Mouse (Mus musculus) hindbrain, embryonic 14.5 days (tissue): ENCODE results near the gene Rab5a. TPM values are rescaled to one million over a fixed set of nuclear protein-coding genes. Genes with fewer than 3 reads are reported as not detected.

ENCODE experiments used
- ATAC-seq: fragments of 200-750 bp; cut with Nextera tagmentation; 2 replicates; pipeline ENCODE4 v1.8.0; 2017; ENCODE audit warnings: moderate number of reproducible peaks, mild to moderate bottlenecking, moderate TSS enrichment, moderate library complexity; ENCODE audit not compliant: low FRiP score
- DNase-seq: peaks from one replicate; pipeline ENCODE4 v3.0.0-alpha.2; 2015; ENCODE audit warnings: low spot score
- H3K27ac ChIP-seq: fragments of 300-500 bp; sonication (generic); 2 replicates; pipeline ENCODE4 v1.5.1; 2014; ENCODE audit warnings: mild to moderate bottlenecking, moderate library complexity
- H3K27me3 ChIP-seq: fragments of 300-500 bp; sonication (generic); 2 replicates; pipeline ENCODE4 v1.6.1; 2014; ENCODE audit warnings: mild to moderate bottlenecking, low read length, mixed read lengths; ENCODE audit not compliant: control insufficient read depth, insufficient read depth
- H3K36me3 ChIP-seq: fragments of 300-500 bp; sonication (generic); replicated peaks from 2 replicates; pipeline ENCODE4 v1.6.1; 2014; ENCODE audit not compliant: control insufficient read depth, insufficient read depth
- H3K4me1 ChIP-seq: fragments of 300-500 bp; sonication (generic); replicated peaks from 2 replicates; pipeline ENCODE4 v1.6.1; 2014; ENCODE audit warnings: antibody characterized with exemption, low read length, mixed read lengths; ENCODE audit not compliant: control insufficient read depth, insufficient read depth
- H3K4me2 ChIP-seq: fragments of 300-500 bp; sonication (generic); replicated peaks from 2 replicates; pipeline ENCODE4 v1.6.1; 2014; ENCODE audit warnings: mild to moderate bottlenecking, moderate library complexity
- H3K4me3 ChIP-seq: fragments of 300-500 bp; sonication (generic); replicated peaks from 2 replicates; pipeline ENCODE4 v1.5.1; 2014; ENCODE audit warnings: mild to moderate bottlenecking, low read length
- H3K9ac ChIP-seq: fragments of 300-500 bp; sonication (generic); 2 replicates; pipeline ENCODE4 v1.6.1; 2014
- H3K9me3 ChIP-seq: fragments of 300-500 bp; sonication (generic); 2 replicates; pipeline ENCODE4 v1.6.1; 2016; ENCODE audit warnings: low read length; ENCODE audit not compliant: control insufficient read depth
- WGBS: fragments of 180-500 bp; shearing (Covaris S2); extraction: QIAGEN DNeasy Blood & Tissue Kit; methylation state at CpG from one replicate; pipeline ENCODE4 v1.1.7; 2014; 5-methylcytosine and 5-hydroxymethylcytosine counted together
- polyA plus RNA-seq: library from polyadenylated mRNA; unstranded; fragments of >200 nt; fragmentation: Nextera tagmentation; extraction: Ambion mirVana; gene quantifications from 2 replicates; pipeline ENCODE4 v1.2.1, GENCODE M21; 2014

Gene Rab5a
- polyA plus RNA-seq, 1 experiment from 2014 or later = 122 TPM

DNA sequence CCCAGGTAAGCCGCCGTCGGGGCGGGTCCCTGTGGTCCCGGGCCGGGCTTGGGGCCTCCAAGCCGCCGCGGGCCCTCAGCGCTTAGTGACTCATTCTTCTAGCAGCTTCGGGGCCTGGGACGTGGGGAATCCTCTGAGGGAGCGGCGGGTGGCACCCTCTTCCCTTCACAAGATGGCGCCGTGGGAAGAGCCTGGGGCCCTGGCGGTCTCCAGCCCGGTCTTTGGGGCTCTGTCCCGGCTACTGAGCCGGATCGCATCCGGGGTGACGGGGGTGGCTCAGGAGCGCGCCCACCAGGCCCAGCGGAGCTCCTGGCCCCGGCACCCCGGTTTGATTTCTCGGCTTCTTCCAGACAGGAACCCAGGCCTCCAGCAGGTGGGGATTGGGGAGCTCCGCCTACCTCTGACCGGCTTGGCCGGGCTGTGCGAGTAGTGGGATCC lies 589 bp downstream of the Rab5a start:
- Histone ChIP-seq H3K4me1 (peaks cover 27% of the 10 kb centered on the region), H3K4me2 (peak overlapping the region; percentile 85), H3K27ac (peak overlapping the region; percentile 99), H3K4me3 (peak overlapping the region; percentile 98), H3K36me3 (peaks cover 10% of the 10 kb centered on the region), H3K9ac (peak overlapping the region; percentile 84), H3K9me3 (no peaks in the 10 kb centered on the region), H3K27me3 (no peaks in the 10 kb centered on the region)
- no peak for DNase-seq
- under 1% methylated on average over 33 of the region's 33 CpGs for WGBS
- peak; percentile 21; the same call in 1 of the 2 replicates for ATAC-seq

- ATAC-seq (no peak), DNase-seq (no peak)
- H3K9me3 ChIP-seq = no peaks in the 10 kb centered on the region
- no peaks in the 10 kb centered on the region for H3K27me3 ChIP-seq
- peak overlapping the region; percentile 84 for H3K9ac ChIP-seq
- 55% methylated on average over 7 of the region's 7 CpGs for WGBS
- H3K27ac ChIP-seq = no peak overlapping the region
- H3K4me3 ChIP-seq = peak overlapping the region; percentile 98
- H3K4me1 ChIP-seq = peaks cover 27% of the 10 kb centered on the region
- H3K4me2 ChIP-seq = peak overlapping the region; percentile 85
- peaks cover 17% of the 10 kb centered on the region for H3K36me3 ChIP-seq
These were observed 1.4 kb downstream of the Rab5a start for GRCm38 (mm10) chr17:53480433-53480832.

DNA sequence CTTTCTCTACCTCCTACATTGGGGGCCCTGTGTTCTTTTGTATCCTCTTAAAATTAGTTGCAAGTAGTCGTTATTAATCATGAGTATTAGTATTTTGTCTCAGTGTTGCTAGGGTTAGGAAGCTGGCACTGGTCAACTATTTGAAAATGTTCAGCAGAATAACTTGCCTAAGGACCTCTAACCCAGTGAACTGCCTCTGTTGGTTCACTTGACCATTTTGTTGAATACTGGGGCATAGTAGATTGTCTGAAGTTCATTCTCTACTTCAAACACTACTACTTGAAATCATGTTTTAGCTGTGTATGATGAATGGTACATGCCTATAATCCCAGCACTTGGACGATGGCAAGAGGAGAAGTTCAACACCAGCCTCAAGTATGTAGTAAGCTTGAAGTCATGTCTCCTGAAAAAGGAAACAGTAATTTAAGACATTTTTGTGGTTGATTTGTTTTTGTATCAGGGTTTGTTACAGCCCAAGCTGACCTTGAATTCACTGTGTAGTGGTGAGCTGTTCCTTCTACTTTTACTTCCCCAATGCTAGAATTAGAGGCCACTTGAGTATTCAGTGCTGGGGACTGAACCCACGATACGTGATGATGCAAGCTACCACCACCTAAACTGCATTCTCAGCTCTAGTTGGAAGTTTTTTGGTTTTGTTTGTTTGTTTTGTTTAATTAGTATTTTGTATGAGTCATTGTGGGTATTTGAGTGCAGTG lies 9.4 kb downstream of the Rab5a start:
- ATAC-seq = no peak
- no peak overlapping the region for H3K4me2 ChIP-seq

GRCm38 (mm10) chr17:53489007-53489378 lies 10.0 kb downstream of the Rab5a start:
- no peak overlapping the region for H3K9ac ChIP-seq
- no peaks in the 10 kb centered on the region for H3K9me3 ChIP-seq
- peaks cover 69% of the 10 kb centered on the region for H3K36me3 ChIP-seq
- H3K4me2 ChIP-seq = no peak overlapping the region
- H3K4me3 ChIP-seq = no peak overlapping the region
- H3K27me3 ChIP-seq = no peaks in the 10 kb centered on the region
- H3K4me1 ChIP-seq = no peaks in the 10 kb centered on the region
- 97% methylated on average over 1 of the region's 1 CpGs for WGBS
- H3K27ac ChIP-seq = no peak overlapping the region
- ATAC-seq (no peak), DNase-seq (no peak)

More for the DNA sequence above, 9.4 kb downstream of the Rab5a start:
- no peak for DNase-seq
- H3K4me3 ChIP-seq = no peak overlapping the region
- no peak overlapping the region for H3K27ac ChIP-seq
- H3K36me3 ChIP-seq = peaks cover 67% of the 10 kb centered on the region
- no peaks in the 10 kb centered on the region for H3K4me1 ChIP-seq
- WGBS = 95% methylated on average over 4 of the region's 4 CpGs
- H3K27me3 ChIP-seq = no peaks in the 10 kb centered on the region
- no peak overlapping the region for H3K9ac ChIP-seq
- H3K9me3 ChIP-seq = no peaks in the 10 kb centered on the region

GRCm38 (mm10) chr17:53502966-53503365 lies 23.9 kb downstream of the Rab5a start:
- no peak for DNase-seq
- Histone ChIP-seq H3K36me3 (peaks cover 61% of the 10 kb centered on the region), H3K4me2 (no peak overlapping the region), H3K9ac (no peak overlapping the region), H3K9me3 (no peaks in the 10 kb centered on the region), H3K4me1 (no peaks in the 10 kb centered on the region), H3K4me3 (no peak overlapping the region), H3K27ac (no peak overlapping the region), H3K27me3 (no peaks in the 10 kb centered on the region)
- 95% methylated on average over 2 of the region's 2 CpGs for WGBS
- no peak for ATAC-seq

DNA sequence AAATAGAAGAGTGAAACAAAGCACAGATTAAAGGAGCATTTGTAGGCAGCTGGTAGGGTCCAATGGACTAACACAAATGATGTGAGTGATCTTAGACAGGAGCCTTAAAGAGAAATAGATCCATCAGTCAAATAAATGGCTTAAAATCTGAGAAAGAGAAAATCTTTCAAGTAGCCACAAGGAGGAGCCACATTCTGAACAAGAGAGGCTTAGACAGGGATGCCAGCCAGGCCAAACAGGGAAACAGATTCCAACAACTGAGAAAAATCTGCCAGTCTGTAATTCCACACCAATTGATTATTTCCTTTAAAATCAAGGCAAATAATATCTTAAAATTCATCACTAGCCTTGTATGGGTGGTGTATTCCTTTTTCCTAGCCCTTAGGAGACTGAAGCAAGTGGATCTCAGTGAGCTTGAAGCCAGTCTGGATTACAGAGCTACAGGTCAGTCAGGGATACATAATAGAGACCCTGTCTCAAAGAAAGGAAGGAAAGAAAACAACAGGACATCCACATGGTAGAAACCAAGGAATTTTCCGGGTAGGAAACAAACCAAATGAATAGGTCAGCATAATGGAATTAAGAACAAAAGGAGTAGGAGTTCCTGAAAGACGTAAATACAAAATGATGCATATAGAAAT lies 33.4 kb downstream of the Rab5a start:
- Histone ChIP-seq H3K4me3 (no peak overlapping the region), H3K27me3 (no peaks in the 10 kb centered on the region), H3K27ac (no peak overlapping the region), H3K9me3 (no peaks in the 10 kb centered on the region), H3K9ac (no peak overlapping the region), H3K36me3 (peaks cover 5% of the 10 kb centered on the region), H3K4me1 (no peaks in the 10 kb centered on the region), H3K4me2 (no peak overlapping the region)
- DNase-seq (peak; percentile 60), ATAC-seq (peak; percentile 53; the same call in 1 of the 2 replicates)
- 86% methylated on average over 2 of the region's 2 CpGs for whole genome bisulfite sequencing

- H3K4me3 ChIP-seq = no peak overlapping the region
- no peak overlapping the region for H3K4me2 ChIP-seq
- H3K27ac ChIP-seq = no peak overlapping the region
- no peaks in the 10 kb centered on the region for H3K9me3 ChIP-seq
- H3K4me1 ChIP-seq = no peaks in the 10 kb centered on the region
- H3K27me3 ChIP-seq = no peaks in the 10 kb centered on the region
- ATAC-seq (no peak), DNase-seq (no peak)
- peaks cover 5% of the 10 kb centered on the region for H3K36me3 ChIP-seq
- no peak overlapping the region for H3K9ac ChIP-seq
These were observed 40.3 kb downstream of the Rab5a start for GRCm38 (mm10) chr17:53519364-53519763.

- H3K4me3 ChIP-seq = no peak overlapping the region
- no peaks in the 10 kb centered on the region for H3K27me3 ChIP-seq
- no peak overlapping the region for H3K27ac ChIP-seq
- no peak for ATAC-seq
- H3K36me3 ChIP-seq = no peaks in the 10 kb centered on the region
- no peaks in the 10 kb centered on the region for H3K4me1 ChIP-seq
- no peak for DNase-seq
- H3K9ac ChIP-seq = no peak overlapping the region
- no peaks in the 10 kb centered on the region for H3K9me3 ChIP-seq
- H3K4me2 ChIP-seq = no peak overlapping the region
These were observed 41.5 kb downstream of the Rab5a start for GRCm38 (mm10) chr17:53520509-53520908.

DNA sequence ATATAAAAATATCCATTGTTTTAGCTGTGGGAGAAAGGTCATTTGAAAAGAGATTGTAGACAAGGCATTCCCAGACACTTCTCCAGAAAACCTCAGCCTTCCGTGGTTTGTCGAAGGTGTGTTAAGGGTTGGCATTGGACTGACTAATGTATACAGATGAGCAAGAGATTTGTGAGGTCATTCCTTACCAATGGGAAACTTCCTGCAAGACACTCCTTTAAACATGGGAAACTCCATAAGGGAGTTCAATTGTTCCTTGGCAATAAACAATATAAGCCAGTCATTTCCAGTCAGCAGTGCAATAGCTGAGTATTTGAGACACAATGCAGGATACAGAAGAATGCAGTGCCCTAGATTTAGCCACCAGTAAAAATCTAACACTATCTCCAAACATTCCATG lies 49.0 kb downstream of the Rab5a start:
- Histone ChIP-seq H3K27me3 (no peaks in the 10 kb centered on the region), H3K4me3 (no peak overlapping the region), H3K4me2 (no peak overlapping the region), H3K27ac (no peak overlapping the region), H3K36me3 (no peaks in the 10 kb centered on the region), H3K4me1 (no peaks in the 10 kb centered on the region), H3K9me3 (no peaks in the 10 kb centered on the region), H3K9ac (no peak overlapping the region)
- DNase-seq = no peak
- 96% methylated on average over 2 of the region's 2 CpGs for WGBS
- ATAC-seq = no peak
